Mouse (Mus musculus) cerebellum, adult 18-20 months (tissue): ENCODE data around the gene Kng1.
"Not testable (repeated sequence)": the region's sequence is repeated elsewhere in the genome, so short reads cannot be mapped to it uniquely, and the experiment has no call there.

Experiments
- DNase-seq, 2 experiments: peaks; one replicate each; pipeline ENCODE4 v3.0.0; 2021

The Kng1 gene

GRCm38 (mm10) chr16:23057668-23058447, at the start of gene Kng1:
Kng1 (plus strand) TSS chr16:23057865.
- not testable (repeated sequence) for DNase-seq

GRCm38 (mm10) chr16:23013786-23014185, 43.9 kb upstream of the Kng1 start:
- not testable (repeated sequence) for DNase-seq

GRCm38 (mm10) chr16:23014645-23015044, 43.0 kb upstream of the Kng1 start:
- not testable (repeated sequence) for DNase-seq

- DNase-seq, result not testable (repeated sequence)
Measured at GRCm38 (mm10) chr16:23020571-23020970, 37.1 kb upstream of the Kng1 start.

- no peak for DNase-seq
Measured at GRCm38 (mm10) chr16:23025111-23025510, 32.6 kb upstream of the Kng1 start.

GRCm38 (mm10) chr16:23026582-23026981, 31.1 kb upstream of the Kng1 start:
- DNase-seq, result no peak

GRCm38 (mm10) chr16:23027341-23027740, 30.3 kb upstream of the Kng1 start:
- DNase-seq, result not testable (repeated sequence)

GRCm38 (mm10) chr16:23028966-23029600, 28.6 kb upstream of the Kng1 start, which contains the start of gene Kng2:
Kng2 (minus strand) TSS chr16:23029482.
- DNase-seq, result not testable (repeated sequence)

GRCm38 (mm10) chr16:23030673-23031435, 26.8 kb upstream of the Kng1 start:
- DNase-seq, result no peak

- no peak for DNase-seq
Measured at GRCm38 (mm10) chr16:23033673-23034072, 24.0 kb upstream of the Kng1 start.

- no peak for DNase-seq
Measured at GRCm38 (mm10) chr16:23037744-23038143, 19.9 kb upstream of the Kng1 start.

- no peak for DNase-seq
Measured at GRCm38 (mm10) chr16:23039281-23039680, 18.4 kb upstream of the Kng1 start.

GRCm38 (mm10) chr16:23040876-23041275, 16.8 kb upstream of the Kng1 start:
- DNase-seq, result no peak

- peak in 1 of 2 experiments; percentile 3 for DNase-seq
Measured at GRCm38 (mm10) chr16:23046319-23046718, 11.3 kb upstream of the Kng1 start.

GRCm38 (mm10) chr16:23059630-23060029, 2.0 kb downstream of the Kng1 start:
- DNase-seq, result not testable (repeated sequence)

GRCm38 (mm10) chr16:23060781-23061325, 3.2 kb downstream of the Kng1 start:
- not testable (repeated sequence) for DNase-seq

GRCm38 (mm10) chr16:23077516-23077915, 19.9 kb downstream of the Kng1 start:
- DNase-seq, result not testable (repeated sequence)

GRCm38 (mm10) chr16:23087159-23087558, 29.5 kb downstream of the Kng1 start:
- DNase-seq, result not testable (repeated sequence)

- DNase-seq, result not testable (repeated sequence)
Measured at GRCm38 (mm10) chr16:23087712-23088111, 30.0 kb downstream of the Kng1 start.

- not testable (repeated sequence) for DNase-seq
Measured at GRCm38 (mm10) chr16:23088491-23088890, 30.8 kb downstream of the Kng1 start.

GRCm38 (mm10) chr16:23091345-23091744, 33.7 kb downstream of the Kng1 start:
- not testable (repeated sequence) for DNase-seq

- DNase-seq, result peak; percentile 16 to 26
Measured at GRCm38 (mm10) chr16:23093321-23093953, 35.8 kb downstream of the Kng1 start.
